Mouse (Mus musculus) colon, adult 2 months (tissue): ENCODE measurements around the gene Foxk2. TPM values are rescaled to one million over a fixed set of nuclear protein-coding genes. Genes with fewer than 3 reads are reported as not detected.

Experiments used
- polyA plus RNA-seq: library from polyadenylated mRNA; depleted of rRNA; stranded (reverse); fragments of >200 nt; gene quantifications from 2 replicates; pipeline ENCODE4 v1.2.3, GENCODE M21; 2012; rRNA removed

Gene Foxk2
- polyA plus RNA-seq, result 40.6 and 40.9 TPM in 2 replicates

GRCm38 (mm10) chr11:121259160-121260100, at the start of gene Foxk2:
Foxk2 (plus strand) TSS chr11:121259990.

DNA sequence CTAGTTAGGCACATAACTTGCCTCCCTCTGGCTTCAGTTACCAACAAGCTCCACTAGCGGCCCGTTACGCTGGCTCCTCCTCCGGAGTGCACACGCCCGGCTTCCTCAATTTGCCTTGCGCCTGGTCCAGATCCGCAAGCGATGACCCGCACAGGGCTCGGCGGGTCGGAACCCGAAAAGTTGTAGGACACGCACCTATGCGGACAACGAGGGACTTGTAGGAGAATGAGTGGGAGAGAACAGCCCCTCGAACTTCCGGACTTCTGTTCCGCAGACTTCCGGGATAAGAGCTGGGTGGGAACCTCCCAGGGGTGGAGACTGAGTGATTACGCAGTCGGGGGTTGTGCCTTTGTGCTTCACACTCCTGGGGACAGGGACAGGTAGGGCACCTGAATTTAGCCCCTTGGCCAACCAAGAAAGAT, 30.8 kb upstream of the Foxk2 start, which contains the start of gene Cybc1:
Gene Cybc1 (minus strand): TSS at position 305 of the 422 bp plus-strand sequence.

GRCm38 (mm10) chr11:121236564-121237344, 23.0 kb upstream of the Foxk2 start, which contains the start of gene Narf:
Narf (plus strand) TSS chr11:121237253.

DNA sequence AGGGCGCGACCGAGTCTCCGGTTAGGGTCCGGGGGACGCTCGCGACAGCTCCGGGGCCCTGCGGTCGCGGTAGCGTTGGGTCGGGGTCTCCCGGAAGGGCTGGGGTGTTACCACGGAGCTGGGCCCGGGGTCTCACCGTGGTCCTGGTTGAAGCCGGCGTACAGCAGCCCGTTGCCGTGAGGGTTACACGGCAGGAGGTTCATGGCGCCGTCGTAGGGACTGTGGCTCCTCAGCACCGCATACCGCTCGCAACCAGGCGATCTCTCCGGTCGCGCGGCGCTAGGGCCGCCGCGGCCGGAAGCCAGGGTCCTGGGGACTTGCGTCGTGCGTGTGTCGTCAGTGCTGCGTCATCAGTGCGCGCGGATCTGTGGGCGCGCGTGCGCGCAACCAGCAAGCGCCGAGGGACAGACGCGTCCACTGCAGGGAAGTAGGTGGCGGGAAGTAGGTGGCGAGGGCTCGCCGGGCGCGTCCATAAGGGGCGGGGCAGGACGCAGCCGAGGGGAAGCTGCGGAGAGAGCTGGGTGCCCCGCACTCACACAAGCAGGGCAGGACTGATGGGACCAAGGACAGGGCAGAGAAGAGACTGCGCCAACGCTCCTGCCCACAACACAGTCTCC, 94.4 kb downstream of the Foxk2 start, which contains the start of gene Wdr45b:
Gene Wdr45b (minus strand): TSS at position 355 of the 617 bp plus-strand sequence.

Other genes with a start within 250 kb of the Foxk2 start
- 3.4 and 9.3 TPM in 2 replicates for gene Cd7, start 220.6 kb upstream of the Foxk2 start, polyA plus RNA-seq
- 131 and 155 TPM in 2 replicates for gene Sectm1b, start 196.4 kb upstream of the Foxk2 start, polyA plus RNA-seq
- gene Sectm1a, start 178.8 kb upstream of the Foxk2 start, polyA plus RNA-seq, result 6.6 and 8.6 TPM in 2 replicates
- not detected in 2 replicates for gene Tex19.2, start 141.3 kb upstream of the Foxk2 start, polyA plus RNA-seq
- gene Tex19.1, start 113.8 kb upstream of the Foxk2 start, polyA plus RNA-seq, result 0.28 and 0.31 TPM in 2 replicates
- gene Uts2r, start 99.7 kb upstream of the Foxk2 start, polyA plus RNA-seq, result 0.06 TPM in 1 of 2 replicates, not detected in the other
- 24.1 and 29.5 TPM in 2 replicates for gene Hexdc, start 55.6 kb upstream of the Foxk2 start, polyA plus RNA-seq
- 17.2 and 18.7 TPM in 2 replicates for gene Ogfod3, start 55.3 kb upstream of the Foxk2 start, polyA plus RNA-seq
- 24.8 and 30.0 TPM in 2 replicates for gene Cybc1, start 30.7 kb upstream of the Foxk2 start, polyA plus RNA-seq
- 34.3 and 40.5 TPM in 2 replicates for gene Narf, start 22.7 kb upstream of the Foxk2 start, polyA plus RNA-seq
- gene Wdr45b, start 94.5 kb downstream of the Foxk2 start, polyA plus RNA-seq, result 34.1 and 34.3 TPM in 2 replicates
- gene Rab40b, start 128.3 kb downstream of the Foxk2 start, polyA plus RNA-seq, result 1.2 and 2.7 TPM in 2 replicates
- 3.4 and 3.5 TPM in 2 replicates for gene Fn3krp, start 161.4 kb downstream of the Foxk2 start, polyA plus RNA-seq
- 0.85 and 1.2 TPM in 2 replicates for gene Fn3k, start 174.9 kb downstream of the Foxk2 start, polyA plus RNA-seq
- gene Tbcd, start 192.0 kb downstream of the Foxk2 start, polyA plus RNA-seq, result 58.3 and 63.6 TPM in 2 replicates